Mouse (Mus musculus): ENCODE data around the gene Mrtfa.

Gene Mrtfa

GRCm38 (mm10) chr15:81102274-81102879 lies 88.2 kb downstream of the Mrtfa start:
- WGBS, result 74% methylated on average over 13 of the region's 13 CpGs

- WGBS, result 43% methylated on average over 5 of the region's 5 CpGs
Measured at GRCm38 (mm10) chr15:81101316-81101715, 89.2 kb downstream of the Mrtfa start.

- WGBS, result 63% methylated on average over 11 of the region's 11 CpGs
Measured at GRCm38 (mm10) chr15:81099269-81099668, 91.3 kb downstream of the Mrtfa start.

- 92% methylated on average over 3 of the region's 3 CpGs for WGBS
Measured at GRCm38 (mm10) chr15:81098689-81099088, 91.9 kb downstream of the Mrtfa start.

- 70% methylated on average over 6 of the region's 6 CpGs for WGBS
Measured at GRCm38 (mm10) chr15:81097896-81098295, 92.7 kb downstream of the Mrtfa start.

GRCm38 (mm10) chr15:81097456-81097855 lies 93.1 kb downstream of the Mrtfa start:
- WGBS, result 28% methylated on average over 4 of the region's 4 CpGs

GRCm38 (mm10) chr15:81096329-81097055 lies 94.1 kb downstream of the Mrtfa start:
- 61% methylated on average over 7 of the region's 7 CpGs for WGBS

GRCm38 (mm10) chr15:81093032-81093431 lies 97.5 kb downstream of the Mrtfa start:
- WGBS, result 75% methylated on average over 4 of the region's 4 CpGs

- WGBS, result 61% methylated on average over 9 of the region's 9 CpGs
Measured at GRCm38 (mm10) chr15:81091718-81092117, 98.8 kb downstream of the Mrtfa start.

GRCm38 (mm10) chr15:81087529-81087928 lies 103.0 kb downstream of the Mrtfa start:
- WGBS, result 57% methylated on average over 7 of the region's 7 CpGs

GRCm38 (mm10) chr15:81086644-81087480 lies 103.7 kb downstream of the Mrtfa start:
- WGBS, result 79% methylated on average over 8 of the region's 8 CpGs

- 74% methylated on average over 9 of the region's 9 CpGs for WGBS
Measured at GRCm38 (mm10) chr15:81083826-81084225, 106.7 kb downstream of the Mrtfa start.

- WGBS, result 73% methylated on average over 4 of the region's 4 CpGs
Measured at GRCm38 (mm10) chr15:81083281-81083680, 107.3 kb downstream of the Mrtfa start.

- 64% methylated on average over 4 of the region's 4 CpGs for WGBS
Measured at GRCm38 (mm10) chr15:81081216-81081615, 109.3 kb downstream of the Mrtfa start.

- WGBS, result 98% methylated on average over 9 of the region's 9 CpGs
Measured at GRCm38 (mm10) chr15:81080405-81080804, 110.2 kb downstream of the Mrtfa start.

GRCm38 (mm10) chr15:81079255-81079654 lies 111.3 kb downstream of the Mrtfa start:
- 90% methylated on average over 3 of the region's 3 CpGs for WGBS

- 90% methylated on average over 4 of the region's 4 CpGs for WGBS
Measured at GRCm38 (mm10) chr15:81077551-81077950, 113.0 kb downstream of the Mrtfa start.

GRCm38 (mm10) chr15:81074543-81074942 lies 116.0 kb downstream of the Mrtfa start:
- WGBS, result 70% methylated on average over 1 of the region's 1 CpGs

- 26% methylated on average over 2 of the region's 2 CpGs for WGBS
Measured at GRCm38 (mm10) chr15:81073751-81074150, 116.8 kb downstream of the Mrtfa start.

GRCm38 (mm10) chr15:81072748-81073147 lies 117.8 kb downstream of the Mrtfa start:
- 83% methylated on average over 2 of the region's 2 CpGs for WGBS

- WGBS, result 37% methylated on average over 1 of the region's 1 CpGs
Measured at GRCm38 (mm10) chr15:81070470-81070869, 120.1 kb downstream of the Mrtfa start.

GRCm38 (mm10) chr15:81068641-81069381 lies 121.7 kb downstream of the Mrtfa start:
- WGBS, result 80% methylated on average over 5 of the region's 5 CpGs
